Mouse (Mus musculus) retina, adult 2 months (tissue): ENCODE data around the gene Atp7a.
A peak's percentile ranks its signal among the peaks of the same experiment; 100 is the strongest.

Experiments used
- DNase-seq: peaks from one replicate; pipeline ENCODE4 v3.0.0-alpha.2; 2012; ENCODE audit warnings: low read depth, low spot score

Gene Atp7a

DNA sequence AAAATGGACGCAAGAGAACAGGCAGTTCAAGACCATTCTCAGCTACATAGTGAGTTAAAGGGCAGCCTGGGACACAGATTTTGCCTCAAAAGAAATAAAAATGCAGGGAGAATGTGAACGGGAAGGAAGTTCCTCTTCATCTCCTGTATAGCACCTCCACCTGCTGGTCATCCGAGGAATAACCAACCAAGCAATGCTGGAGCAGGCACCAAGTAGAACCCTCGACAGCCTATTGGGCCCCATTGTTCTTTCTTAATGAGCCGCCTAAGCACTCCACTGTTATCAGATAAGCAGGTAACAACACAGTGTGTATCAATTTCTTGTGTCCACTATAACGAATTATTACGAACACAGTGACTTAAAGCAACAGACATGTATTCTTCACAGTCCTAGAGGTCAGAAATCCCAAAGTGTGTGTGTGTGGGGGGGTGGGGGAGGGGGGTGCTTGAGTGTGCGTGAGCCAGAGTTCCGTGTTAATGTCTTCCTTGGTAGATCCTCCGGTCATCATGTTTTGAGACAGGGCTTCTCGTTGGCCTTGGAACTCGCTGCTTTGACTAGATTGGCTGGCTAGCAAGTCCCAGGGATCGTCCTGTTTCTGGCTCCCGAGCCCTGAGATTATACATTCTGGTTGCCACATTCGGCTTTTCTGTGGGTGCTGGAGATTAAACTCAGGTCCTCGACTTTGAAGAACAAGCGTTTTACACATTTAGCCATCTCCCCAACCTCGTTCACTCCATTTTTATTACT is 144.2 kb downstream of the Atp7a start:
- DNase-seq, result peak; percentile 61

- DNase-seq, result no peak
Measured at GRCm38 (mm10) chrX:106171853-106172154, 144.7 kb downstream of the Atp7a start.
